ENCODE assay signal across 23 mouse cellular contexts in genomic region chr9:66241722-66242121, GRCm38 (mm10).
DNase-seq lines count a peak whose midpoint lies in the region; ATAC-seq and TF ChIP-seq lines count a peak whose summit lies in the region.
"Had no signal": no experiment of that assay in that cellular context is flagged by ENCODE, and none has a peak within 500 bp of the region (broad histone marks: within the 10 kb centered on the region; RNA-seq: fewer than 3 reads in every experiment).

No protein-coding gene starts in this region.

- no peak overlapping the region for H3K4me3 ChIP-seq in myocyte
- no peak overlapping the region for H3K4me3 ChIP-seq in hindbrain, postnatal 0 days (ENCODE audit: low read length)
- H3K4me3 ChIP-seq: embryonic facial prominence, embryonic 13.5 days; forebrain, embryonic 10.5 days; heart, embryonic 10.5 days; hindbrain, embryonic 15.5 days; kidney, embryonic 15.5 days; left cerebral cortex, adult 2 months; limb, embryonic 12.5 days; liver, embryonic 15.5 days; megakaryocyte, embryonic 14.5 days; midbrain, embryonic 12.5 days; neural tube, embryonic 13.5 days had no signal

- H3K4me2 ChIP-seq in myocyte (ENCODE audit: low read depth), result peak overlapping the region; percentile 51
- H3K4me2 ChIP-seq in hindbrain, postnatal 0 days (ENCODE audit: low read depth, low read length), result no peak overlapping the region
- H3K4me2 ChIP-seq: embryonic facial prominence, embryonic 13.5 days; hindbrain, embryonic 15.5 days; kidney, embryonic 15.5 days; limb, embryonic 12.5 days; liver, embryonic 15.5 days; midbrain, embryonic 12.5 days; neural tube, embryonic 13.5 days had no signal

- no peak overlapping the region for H3K27ac ChIP-seq in hindbrain, postnatal 0 days
- H3K27ac ChIP-seq: embryonic facial prominence, embryonic 13.5 days; forebrain, embryonic 10.5 days; heart, embryonic 10.5 days; hindbrain, embryonic 15.5 days; kidney, embryonic 15.5 days; left cerebral cortex, adult 2 months; limb, embryonic 12.5 days; liver, embryonic 15.5 days; midbrain, embryonic 12.5 days; neural tube, embryonic 13.5 days had no signal

- WGBS in hindbrain, postnatal 0 days, result 81% methylated on average over 4 of the region's 4 CpGs

- H3K4me1 ChIP-seq in hindbrain, postnatal 0 days (ENCODE audit: insufficient read depth, low read length), result no peaks in the 10 kb centered on the region
- H3K4me1 ChIP-seq: hindbrain, embryonic 15.5 days; midbrain, embryonic 12.5 days; neural tube, embryonic 13.5 days had no signal

- H3K9ac ChIP-seq in hindbrain, postnatal 0 days (replicated peaks; ENCODE audit: low read length), result no peak overlapping the region
- H3K9ac ChIP-seq: embryonic facial prominence, embryonic 13.5 days; hindbrain, embryonic 15.5 days; kidney, embryonic 15.5 days; limb, embryonic 12.5 days; liver, embryonic 15.5 days; midbrain, embryonic 12.5 days; neural tube, embryonic 13.5 days had no signal

- H3K27me3 ChIP-seq in myocyte (ENCODE audit: control insufficient read depth, insufficient read depth, insufficient read length), result no peaks in the 10 kb centered on the region
- no peaks in the 10 kb centered on the region for H3K27me3 ChIP-seq in hindbrain, postnatal 0 days (ENCODE audit: insufficient read depth, low read length)
- H3K27me3 ChIP-seq: embryonic facial prominence, embryonic 13.5 days; hindbrain, embryonic 15.5 days; kidney, embryonic 15.5 days; limb, embryonic 12.5 days; liver, embryonic 15.5 days; midbrain, embryonic 12.5 days; neural tube, embryonic 13.5 days had no signal

- H3ac ChIP-seq in myocyte (ENCODE audit: control insufficient read depth, insufficient read length), result no peak overlapping the region

- TF ChIP-seq CTCF in hindbrain, postnatal 0 days (IDR thresholded peaks at IDR 0.05; ENCODE audit: low read depth), result no peak

- no peaks in the 10 kb centered on the region for H3K79me2 ChIP-seq in myocyte (ENCODE audit: control insufficient read depth, insufficient read depth)

- peak; percentile 49 for DNase-seq in gastrocnemius, postnatal 10 days
- no peak for DNase-seq in gastrocnemius, postnatal 4 days (ENCODE audit: low spot score in 2 of 2)
- peak; percentile 35 for DNase-seq in heart, postnatal 4 days
- no peak for DNase-seq in heart, adult 18-20 months
- peak; percentile 34 for DNase-seq in 3T3-L1 (ENCODE audit: low read depth, low spot score)
- DNase-seq in hindbrain, postnatal 0 days (ENCODE audit: low spot score), result no peak
- DNase-seq: adrenal gland, postnatal 25 days; right cerebral cortex, postnatal 4 days; thymus, adult 2 months; thymus, postnatal 36 days had no signal

- no peak for ATAC-seq in hindbrain, postnatal 0 days
- ATAC-seq: forebrain, embryonic 16.5 days had no signal

- H3K36me3 ChIP-seq in myocyte (ENCODE audit: control insufficient read depth, insufficient read depth), result no peaks in the 10 kb centered on the region
- H3K36me3 ChIP-seq in hindbrain, postnatal 0 days (ENCODE audit: insufficient read depth, low read length), result no peaks in the 10 kb centered on the region
- H3K36me3 ChIP-seq: embryonic facial prominence, embryonic 13.5 days; forebrain, embryonic 10.5 days; heart, embryonic 10.5 days; hindbrain, embryonic 15.5 days; kidney, embryonic 15.5 days; limb, embryonic 12.5 days; midbrain, embryonic 12.5 days; neural tube, embryonic 13.5 days had no signal

- no peaks in the 10 kb centered on the region for H3K9me3 ChIP-seq in hindbrain, postnatal 0 days (ENCODE audit: low read length)
- H3K9me3 ChIP-seq: embryonic facial prominence, embryonic 13.5 days; forebrain, embryonic 10.5 days; heart, embryonic 10.5 days; hindbrain, embryonic 15.5 days; kidney, embryonic 15.5 days; limb, embryonic 12.5 days; liver, embryonic 15.5 days; megakaryocyte, embryonic 14.5 days; midbrain, embryonic 12.5 days; neural tube, embryonic 13.5 days had no signal

- no peak for TF ChIP-seq POLR2A in myocyte (IDR thresholded peaks at IDR 0.05; ENCODE audit: insufficient read length, low read depth)

TF ChIP-seq in myocyte, 11 proteins besides CTCF, POLR2A, EP300 and RAD21:
- TF ChIP-seq MYOG (IDR thresholded peaks at IDR 0.05; ENCODE audit: control insufficient read depth in 1 of 3, insufficient read depth in 1 of 3, insufficient read length in 2 of 3, low read depth in 2 of 3), result no peak
- TF ChIP-seq E2F4 (IDR thresholded peaks at IDR 0.05; ENCODE audit: insufficient read depth), result no peak
- no peak for TF ChIP-seq MYOD1 (IDR thresholded peaks at IDR 0.05; ENCODE audit: control insufficient read depth in 1 of 3, insufficient read length in 2 of 3, low read depth in 2 of 3)
- TF ChIP-seq TCF3 (IDR thresholded peaks at IDR 0.05; ENCODE audit: insufficient read length, low read depth), result no peak
- TF ChIP-seq TCF12 (IDR thresholded peaks at IDR 0.05; ENCODE audit: insufficient read depth, poor library complexity, severe bottlenecking), result no peak
- TF ChIP-seq USF1 (IDR thresholded peaks at IDR 0.05; ENCODE audit: low read depth), result no peak
- TF ChIP-seq REST (IDR thresholded peaks at IDR 0.05; ENCODE audit: insufficient read depth, insufficient read length), result no peak
- TF ChIP-seq CEBPB (IDR thresholded peaks at IDR 0.05; ENCODE audit: insufficient read depth, poor library complexity, severe bottlenecking), result no peak
- TF ChIP-seq SRF (IDR thresholded peaks at IDR 0.05; ENCODE audit: control insufficient read depth, insufficient read length, low read depth), result no peak
- TF ChIP-seq MAX (IDR thresholded peaks at IDR 0.05; ENCODE audit: low read depth), result no peak
- no peak for TF ChIP-seq POLR2AphosphoS2 (IDR thresholded peaks at IDR 0.05; ENCODE audit: insufficient read length, low read depth)

Comparison
In these comparisons a context has a peak if more than half of its experiments do, and no peak if none do; other contexts are left out.
1. DNase-seq: peak in gastrocnemius, postnatal 10 days (single experiment), heart, postnatal 4 days (single experiment) and 3T3-L1 (single experiment); none in gastrocnemius, postnatal 4 days (0 of 2), heart, adult 18-20 months (0 of 2) and hindbrain, postnatal 0 days (single experiment).